Mouse (Mus musculus) thymus, adult 2 months (tissue): ENCODE measurements around the gene Traf2. TPM values are rescaled to one million over a fixed set of nuclear protein-coding genes. Genes with fewer than 3 reads are reported as not detected.

ENCODE experiments used
- DNase-seq: peaks from one replicate; pipeline ENCODE4 v3.0.0; 2021
- H3K27ac ChIP-seq: fragments of 200-500 bp; 2 replicates; pipeline ENCODE4 v1.5.1; 2012; ENCODE audit warnings: low read length, control low read depth; ENCODE audit not compliant: control insufficient read depth, insufficient read depth
- H3K27me3 ChIP-seq: fragments of 200-500 bp; 2 replicates; pipeline ENCODE4 v1.6.1; 2012; ENCODE audit warnings: mild to moderate bottlenecking, low read length, moderate library complexity, mixed read lengths; ENCODE audit not compliant: control insufficient read depth, insufficient read depth
- H3K36me3 ChIP-seq: fragments of 200-500 bp; 2 replicates; pipeline ENCODE4 v1.6.1; 2012; ENCODE audit warnings: mild to moderate bottlenecking, low read length, moderate library complexity; ENCODE audit not compliant: control insufficient read depth, insufficient read depth
- H3K4me1 ChIP-seq: fragments of 200-500 bp; replicated peaks from 2 replicates; pipeline ENCODE4 v1.6.1; 2012; ENCODE audit warnings: low read length; ENCODE audit not compliant: control insufficient read depth, insufficient read depth
- H3K4me3 ChIP-seq: fragments of 200-500 bp; 2 replicates; pipeline ENCODE4 v1.5.1; 2012; ENCODE audit warnings: mild to moderate bottlenecking, low read length, control low read depth, moderate library complexity; ENCODE audit not compliant: control insufficient read depth, insufficient read depth
- CTCF ChIP-seq: fragments of 200-500 bp; IDR thresholded peaks from 2 replicates; pipeline ENCODE4 v1.5.1; 2012; ENCODE audit warnings: mild to moderate bottlenecking, control low read depth, low read length, moderate library complexity, borderline replicate concordance; ENCODE audit not compliant: control insufficient read depth, poor library complexity, insufficient read depth; ENCODE audit errors: extremely low read depth
- POLR2A ChIP-seq: fragments of 200-500 bp; IDR thresholded peaks from 2 replicates; pipeline ENCODE4 v1.6.1; 2012; ENCODE audit warnings: mild to moderate bottlenecking, low read length, control low read depth, moderate library complexity; ENCODE audit not compliant: control insufficient read depth, poor library complexity, insufficient read depth; ENCODE audit errors: extremely low read depth
- WGBS: fragments of 180-500 bp; shearing (Covaris S2); methylation state at CpG from one replicate; pipeline ENCODE4 v1.1.7; 2018; 5-methylcytosine and 5-hydroxymethylcytosine counted together
- polyA plus RNA-seq: library from polyadenylated mRNA; depleted of rRNA; stranded (reverse); fragments of >200 nt; gene quantifications from 2 replicates; pipeline ENCODE4 v1.2.3, GENCODE M21; 2012; rRNA removed

The Traf2 gene
- polyA plus RNA-seq, 1 experiment = 47.7 TPM

DNA sequence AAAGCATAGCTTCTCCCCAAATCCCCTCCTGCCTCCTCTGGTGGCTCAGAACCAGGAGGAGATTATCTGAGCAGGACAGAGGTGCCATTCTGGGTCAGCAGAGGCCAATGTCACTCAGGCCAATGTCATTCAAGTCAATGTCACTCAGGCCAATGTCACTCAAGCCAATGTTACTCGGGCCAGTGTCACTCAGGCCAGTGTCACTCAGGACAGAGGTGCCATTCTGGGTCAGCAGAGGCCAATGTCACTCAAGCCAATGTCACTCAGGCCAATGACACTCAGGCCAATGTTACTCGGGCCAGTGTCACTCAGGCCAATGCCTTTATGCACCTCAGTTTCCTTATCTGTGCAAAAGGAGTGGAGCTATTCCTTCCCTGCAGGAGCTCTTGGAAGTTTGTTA lies 74.2 kb downstream of the Traf2 start:
- no peak for DNase-seq
- no peaks in the 10 kb centered on the region for H3K27me3 ChIP-seq
- TF ChIP-seq CTCF (no peak), POLR2A (no peak)
- WGBS = 79% methylated on average over 2 of the region's 2 CpGs
- peaks cover 7% of the 10 kb centered on the region for H3K4me1 ChIP-seq
- H3K36me3 ChIP-seq = no peaks in the 10 kb centered on the region
- H3K4me3 ChIP-seq = no peak overlapping the region
- no peak overlapping the region for H3K27ac ChIP-seq

DNA sequence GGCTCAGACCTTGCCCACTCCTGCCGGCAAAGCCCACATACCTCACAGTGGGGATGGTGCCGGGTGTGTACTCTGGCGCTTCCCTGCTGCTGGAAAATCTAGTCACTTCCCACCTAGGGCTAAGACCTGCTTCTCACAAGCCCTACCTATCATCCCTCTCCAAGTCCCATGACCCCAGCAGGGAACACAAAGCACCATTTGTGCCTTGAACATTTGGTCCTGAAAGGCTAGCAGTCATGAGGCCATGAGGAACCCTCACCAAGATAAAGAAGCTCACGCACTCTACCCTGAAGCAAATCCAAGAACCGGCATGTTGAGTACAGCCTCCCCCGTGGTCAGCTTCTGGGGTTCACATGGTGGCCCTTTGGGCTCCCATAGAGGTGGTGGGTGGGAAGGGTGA lies 76.8 kb downstream of the Traf2 start, which contains the start of gene Ptgds:
Gene Ptgds (minus strand): TSS at position 78 of the 400 bp plus-strand sequence.
- Histone ChIP-seq H3K36me3 (no peaks in the 10 kb centered on the region), H3K4me1 (peaks cover 31% of the 10 kb centered on the region), H3K27ac (no peak within 1 kb of the TSS), H3K4me3 (no peak within 1 kb of the TSS), H3K27me3 (no peaks in the 10 kb centered on the region)
- no peak for TF ChIP-seq CTCF
- TF ChIP-seq POLR2A = no peak
- DNase-seq = no peak
- WGBS = 95% methylated on average over 6 of the region's 6 CpGs

- Histone ChIP-seq H3K27me3 (no peaks in the 10 kb centered on the region), H3K27ac (no peak overlapping the region), H3K4me3 (no peak overlapping the region), H3K36me3 (no peaks in the 10 kb centered on the region), H3K4me1 (peaks cover 38% of the 10 kb centered on the region)
- no peak for DNase-seq
- WGBS = 94% methylated on average over 10 of the region's 10 CpGs
- TF ChIP-seq POLR2A (no peak), CTCF (no peak)
Measured at GRCm38 (mm10) chr2:25468962-25469915, 77.5 kb downstream of the Traf2 start.

Other genes starting within 250 kb of the Traf2 start
- 0.50 TPM in 2 replicates for gene Grin1, start 227.8 kb downstream of the Traf2 start, polyA plus RNA-seq
- gene Man1b1, start 214.6 kb downstream of the Traf2 start, polyA plus RNA-seq = 23.1 and 26.3 TPM in 2 replicates
- 24.5 and 25.6 TPM in 2 replicates for gene Dpp7, start 190.6 kb downstream of the Traf2 start, polyA plus RNA-seq
- gene Uap1l1, start 181.3 kb downstream of the Traf2 start, polyA plus RNA-seq = 23.0 and 24.4 TPM in 2 replicates
- gene Sapcd2, start 174.6 kb downstream of the Traf2 start, polyA plus RNA-seq = 29.7 and 45.2 TPM in 2 replicates
- 11.7 and 14.0 TPM in 2 replicates for gene Entpd2, start 151.1 kb downstream of the Traf2 start, polyA plus RNA-seq
- 28.4 and 30.8 TPM in 2 replicates for gene Npdc1, start 147.6 kb downstream of the Traf2 start, polyA plus RNA-seq
- gene Fut7, start 123.7 kb downstream of the Traf2 start, polyA plus RNA-seq = 1.9 and 2.0 TPM in 2 replicates
- gene Abca2, start 118.2 kb downstream of the Traf2 start, polyA plus RNA-seq = 86.6 and 100 TPM in 2 replicates
- gene Clic3, start 90.1 kb downstream of the Traf2 start, polyA plus RNA-seq = 11.6 and 17.3 TPM in 2 replicates
- 165 and 192 TPM in 2 replicates for gene Paxx, start 85.8 kb downstream of the Traf2 start, polyA plus RNA-seq
- 4.4 and 13.8 TPM in 2 replicates for gene Ptgds, start 76.9 kb downstream of the Traf2 start, polyA plus RNA-seq
- not detected in 2 replicates for gene Lcn12, start 53.0 kb downstream of the Traf2 start, polyA plus RNA-seq
- gene Fbxw5, start 46.2 kb downstream of the Traf2 start, polyA plus RNA-seq = 59.2 and 77.5 TPM in 2 replicates
- 4.7 and 5.0 TPM in 2 replicates for gene C8g, start 45.2 kb downstream of the Traf2 start, polyA plus RNA-seq
- gene Edf1, start 10.9 kb upstream of the Traf2 start, polyA plus RNA-seq = 142 and 152 TPM in 2 replicates
- gene Mamdc4, start 27.9 kb upstream of the Traf2 start, polyA plus RNA-seq = 18.9 and 25.8 TPM in 2 replicates
- gene Phpt1, start 28.3 kb upstream of the Traf2 start, polyA plus RNA-seq = 73.6 and 94.7 TPM in 2 replicates
- 7.0 and 7.4 TPM in 2 replicates for gene Ajm1, start 34.8 kb upstream of the Traf2 start, polyA plus RNA-seq
- gene Rabl6, start 61.6 kb upstream of the Traf2 start, polyA plus RNA-seq = 83.4 and 89.6 TPM in 2 replicates
- gene Ccdc183, start 70.7 kb upstream of the Traf2 start, polyA plus RNA-seq = not detected in 2 replicates
- 4.9 and 12.3 TPM in 2 replicates for gene Tmem141, start 75.1 kb upstream of the Traf2 start, polyA plus RNA-seq
- gene Fcna, start 81.1 kb upstream of the Traf2 start, polyA plus RNA-seq = 7.8 TPM in 2 replicates
- 0.24 TPM in 1 of 2 replicates, not detected in the other for gene Lcn8, start 106.2 kb upstream of the Traf2 start, polyA plus RNA-seq
- gene Lcn5, start 111.0 kb upstream of the Traf2 start, polyA plus RNA-seq = not detected in 2 replicates
- 0.20 and 0.26 TPM in 2 replicates for gene Lcn6, start 129.8 kb upstream of the Traf2 start, polyA plus RNA-seq
- 0.73 and 0.84 TPM in 2 replicates for gene Lcn10, start 135.8 kb upstream of the Traf2 start, polyA plus RNA-seq
- 0.45 and 0.54 TPM in 2 replicates for gene Obp2a, start 153.1 kb upstream of the Traf2 start, polyA plus RNA-seq
- gene Bmyc, start 159.8 kb upstream of the Traf2 start, polyA plus RNA-seq = 36.4 and 43.2 TPM in 2 replicates
- not detected in 2 replicates for gene Obp2b, start 190.1 kb upstream of the Traf2 start, polyA plus RNA-seq
- gene Lcn3, start 218.6 kb upstream of the Traf2 start, polyA plus RNA-seq = 0.16 TPM in 1 of 2 replicates, not detected in the other
- 0.23 and 0.49 TPM in 2 replicates for gene Lcn11, start 230.1 kb upstream of the Traf2 start, polyA plus RNA-seq
- gene Gm13539, start 235.3 kb upstream of the Traf2 start, polyA plus RNA-seq = 1.0 and 2.4 TPM in 2 replicates